Mouse (Mus musculus): ENCODE measurements around the gene Abat.

GRCm38 (mm10) chr16:8532894-8533293 lies 19.7 kb downstream of the Abat start:
- TF ChIP-seq POLR2AphosphoS2 (IDR thresholded peaks at IDR 0.05; ENCODE audit: insufficient read length, low read depth): no peak
- no peak for TF ChIP-seq USF1 (IDR thresholded peaks at IDR 0.05; ENCODE audit: low read depth)
- no peak for TF ChIP-seq POLR2A (IDR thresholded peaks at IDR 0.05; ENCODE audit: insufficient read length, low read depth)
- TF ChIP-seq E2F4 (IDR thresholded peaks at IDR 0.05; ENCODE audit: insufficient read depth): no peak

All from myocyte (in vitro differentiated cells).